Mouse (Mus musculus): Measurements from ENCODE around the gene Lclat1. TPM values are rescaled to one million over a fixed set of nuclear protein-coding genes. Genes with fewer than 3 reads are reported as not detected.

The Lclat1 gene
- total and polyA plus RNA-seq, 3 experiments = 9.6 to 10.5 TPM; not detected in 1

DNA sequence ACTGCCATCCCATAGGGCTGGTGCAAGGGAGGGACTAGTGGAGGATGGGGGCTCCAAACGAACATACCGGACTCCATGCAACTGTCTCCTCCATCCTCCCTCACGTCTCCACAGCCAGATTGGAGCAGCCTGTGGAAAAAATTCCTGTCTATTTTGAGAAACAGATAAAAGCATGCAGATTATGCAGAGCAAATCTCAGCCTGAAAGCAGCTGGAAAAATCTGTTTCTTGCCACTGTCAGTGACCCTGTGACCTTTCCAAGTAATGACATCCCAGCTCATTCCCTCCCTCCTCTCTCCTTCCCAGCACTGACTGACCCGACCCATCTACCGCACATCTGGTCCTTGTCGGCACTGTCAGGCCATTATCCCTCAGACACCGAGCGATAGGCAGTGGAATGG lies 35.5 kb upstream of the Lclat1 start:
- Histone ChIP-seq H3K4me1 (ENCODE audit: control insufficient read depth in 1 of 2, insufficient read depth in 2 of 2, low read length in 2 of 2) (no peaks in the 10 kb centered on the region), H3K36me3 (ENCODE audit: control insufficient read depth in 1 of 2, insufficient read depth in 2 of 2, low read length in 2 of 2) (no peaks in the 10 kb centered on the region), H3K9ac (ENCODE audit: control insufficient read depth, low read depth, low read length, poor library complexity, severe bottlenecking) (no peak overlapping the region), H3K27ac (ENCODE audit: control insufficient read depth, low read depth, low read length) (no peak overlapping the region), H3K4me3 (ENCODE audit: control insufficient read depth in 1 of 2, insufficient read depth in 1 of 2, low read depth in 2 of 2, low read length in 2 of 2) (no peak overlapping the region), H3K27me3 (ENCODE audit: control insufficient read depth in 1 of 2, insufficient read depth in 2 of 2, low read length in 2 of 2) (0 out of 4 replicates have a peak, but pooled peaks cover 0 to 2% of the 10 kb centered on the region in 2 experiments), H3K79me2 (ENCODE audit: control insufficient read depth, insufficient read depth, low read length, poor library complexity) (no peaks in the 10 kb centered on the region), H3K9me3 (replicated peaks; ENCODE audit: insufficient read depth, low read length) (no peaks in the 10 kb centered on the region)
- no peak for TF ChIP-seq MXI1 (IDR thresholded peaks at IDR 0.05; ENCODE audit: low read depth, low read length)
- no peak for TF ChIP-seq GATA1 (IDR thresholded peaks at IDR 0.05; ENCODE audit: low read depth, low read length)
- no peak for TF ChIP-seq MYB (IDR thresholded peaks at IDR 0.05; ENCODE audit: low read depth, low read length)
- no peak for TF ChIP-seq NRF1 (IDR thresholded peaks at IDR 0.05; ENCODE audit: insufficient read depth, low read depth, low read length, poor library complexity, severe bottlenecking)
- TF ChIP-seq ZKSCAN1 (IDR thresholded peaks at IDR 0.05; ENCODE audit: low read depth, low read length) = no peak
- TF ChIP-seq TCF12 (IDR thresholded peaks at IDR 0.05; ENCODE audit: low read depth, low read length) = no peak
- TF ChIP-seq JUND (IDR thresholded peaks at IDR 0.05; ENCODE audit: low read depth, low read length) = no peak
- TF ChIP-seq CHD2 (IDR thresholded peaks at IDR 0.05; ENCODE audit: low read length) = no peak
- no peak for TF ChIP-seq SMC3 (IDR thresholded peaks at IDR 0.05; ENCODE audit: low read depth, low read length)
- no peak for TF ChIP-seq HCFC1 (IDR thresholded peaks at IDR 0.05; ENCODE audit: low read depth, low read length)
- TF ChIP-seq KAT2A (conservative IDR thresholded peaks at IDR 0.05; ENCODE audit: low read depth, low read length) = no peak
- DNase-seq (ENCODE audit: low read depth, low spot score) = no peak

DNA sequence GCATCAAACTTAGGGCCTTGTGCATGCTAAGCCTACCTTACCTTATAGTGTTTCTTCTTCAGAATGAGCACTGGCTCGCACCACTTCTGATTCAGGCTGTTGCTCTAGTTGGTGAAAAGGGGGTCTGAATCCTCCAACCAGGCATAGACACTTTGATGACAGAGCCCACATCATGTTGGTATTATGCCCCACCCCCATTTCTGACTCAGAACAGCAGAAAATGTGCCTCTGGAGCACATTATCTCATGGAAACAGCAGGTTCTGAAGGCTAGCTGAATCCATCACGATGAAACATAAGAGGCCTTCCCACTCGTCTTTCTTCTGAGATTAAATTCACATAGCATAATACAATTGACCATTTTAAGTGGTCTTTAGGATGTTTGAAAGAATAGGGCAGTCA lies 33.2 kb upstream of the Lclat1 start:
- H3K79me2 ChIP-seq (ENCODE audit: control insufficient read depth, insufficient read depth, low read length, poor library complexity) = no peaks in the 10 kb centered on the region
- no peak overlapping the region for H3K27ac ChIP-seq (ENCODE audit: control insufficient read depth, low read depth, low read length)
- H3K36me3 ChIP-seq (ENCODE audit: control insufficient read depth in 1 of 2, insufficient read depth in 2 of 2, low read length in 2 of 2) = no peaks in the 10 kb centered on the region
- H3K27me3 ChIP-seq (ENCODE audit: control insufficient read depth in 1 of 2, insufficient read depth in 2 of 2, low read length in 2 of 2) = no peaks in the 10 kb centered on the region
- H3K9ac ChIP-seq (ENCODE audit: control insufficient read depth, low read depth, low read length, poor library complexity, severe bottlenecking) = no peak overlapping the region
- TF ChIP-seq GATA1 (IDR thresholded peaks at IDR 0.05; ENCODE audit: low read depth, low read length) (no peak), ZKSCAN1 (IDR thresholded peaks at IDR 0.05; ENCODE audit: low read depth, low read length) (no peak), USF1 (IDR thresholded peaks at IDR 0.05; ENCODE audit: low read depth, low read length) (no peak), RAD21 (IDR thresholded peaks at IDR 0.05; ENCODE audit: low read depth, low read length) (no peak), CHD1 (IDR thresholded peaks at IDR 0.05; ENCODE audit: low read depth, low read length) (no peak), SIN3A (IDR thresholded peaks at IDR 0.05; ENCODE audit: low read length) (no peak), MAZ (IDR thresholded peaks at IDR 0.05; ENCODE audit: low read depth, low read length) (no peak), CTCF (IDR thresholded peaks at IDR 0.05 in 2 of 3, conservative IDR thresholded peaks at IDR 0.05 in 1 of 3; ENCODE audit: control insufficient read depth in 1 of 3, insufficient read depth in 1 of 3, low read depth in 2 of 3, low read length in 3 of 3, poor library complexity in 1 of 3, severe bottlenecking in 1 of 3) (no peak), TCF12 (IDR thresholded peaks at IDR 0.05; ENCODE audit: low read depth, low read length) (no peak)
- H3K9me3 ChIP-seq (replicated peaks; ENCODE audit: insufficient read depth, low read length) = no peaks in the 10 kb centered on the region
- H3K4me3 ChIP-seq (ENCODE audit: control insufficient read depth in 1 of 2, insufficient read depth in 1 of 2, low read depth in 2 of 2, low read length in 2 of 2) = no peak overlapping the region
- DNase-seq (ENCODE audit: low read depth, low spot score) = no peak
- no peaks in the 10 kb centered on the region for H3K4me1 ChIP-seq (ENCODE audit: control insufficient read depth in 1 of 2, insufficient read depth in 2 of 2, low read length in 2 of 2)

All from MEL (cell line).